Mouse (Mus musculus) testis, adult 2 months (tissue): ENCODE measurements around the gene Scgb1c1.

Experiments used
- CTCF ChIP-seq: fragments of 200-500 bp; IDR thresholded peaks from 2 replicates; pipeline ENCODE4 v1.5.1; 2012; ENCODE audit warnings: low read depth, mild to moderate bottlenecking, inconsistent platforms, low read length, moderate library complexity; ENCODE audit not compliant: control insufficient read depth, insufficient read depth, insufficient replicate concordance
- POLR2A ChIP-seq: fragments of 200-500 bp; IDR thresholded peaks from 2 replicates; pipeline ENCODE4 v1.6.1; 2012; ENCODE audit warnings: low read depth, mild to moderate bottlenecking, inconsistent platforms, low read length, moderate library complexity; ENCODE audit not compliant: control insufficient read depth

DNA sequence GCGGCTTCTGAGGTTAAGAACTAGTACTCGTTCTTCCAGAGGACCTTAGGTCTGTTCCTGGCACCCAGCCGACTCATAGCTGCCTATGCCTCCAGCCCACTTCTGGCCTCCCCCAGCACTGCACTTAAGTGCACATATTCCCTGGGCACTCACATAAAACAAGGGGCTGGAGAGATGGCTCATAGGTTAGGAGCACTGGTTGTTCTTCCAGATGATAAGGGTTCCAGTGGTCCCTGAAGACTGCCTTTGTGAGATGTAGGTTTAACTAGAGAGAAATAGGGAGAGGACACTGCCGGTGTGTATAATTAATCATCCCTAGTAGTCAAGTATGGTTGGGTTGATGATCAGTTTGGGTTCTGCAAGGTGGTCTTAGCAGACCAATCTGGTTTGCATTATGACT is 22.6 kb upstream of the Scgb1c1 start:
- TF ChIP-seq POLR2A (no peak), CTCF (no peak)
